ENCODE assay signal across 8 mouse cellular contexts in genomic region chr2:10284636-10285270, GRCm38 (mm10).
DNase-seq lines count a peak whose midpoint lies in the region; ATAC-seq and TF ChIP-seq lines count a peak whose summit lies in the region.

No protein-coding gene starts in this region.

- TF ChIP-seq CTCF in liver, adult 2 months (IDR thresholded peaks at IDR 0.05; ENCODE audit: low read depth, low read length): no peak; the same call in 1 of the 2 replicates

- no peak for TF ChIP-seq POLR2A in liver, adult 2 months (IDR thresholded peaks at IDR 0.05; ENCODE audit: extremely low read depth, insufficient read depth, low read length)

- H3K4me3 ChIP-seq in liver, adult 2 months (ENCODE audit: insufficient read depth, low read depth, low read length): no peak overlapping the region
- H3K4me3 ChIP-seq in liver, embryonic 12.5 days: no peak overlapping the region
- no peak overlapping the region for H3K4me3 ChIP-seq in hindbrain, embryonic 16.5 days (ENCODE audit: low read length)

- H3K9me3 ChIP-seq in liver, embryonic 12.5 days (replicated peaks): no peaks in the 10 kb centered on the region
- no peaks in the 10 kb centered on the region for H3K9me3 ChIP-seq in hindbrain, embryonic 16.5 days (ENCODE audit: control insufficient read depth, low read length)

- peak; percentile 60 for DNase-seq in liver, adult 2 months (ENCODE audit: extremely low read depth, low read depth, low spot score)
- DNase-seq in adrenal gland, postnatal 14 days: peak; percentile 77
- DNase-seq in gastrocnemius, adult 18-20 months (ENCODE audit: low spot score): peak; percentile 72
- peak; percentile 67 for DNase-seq in lung, postnatal 10 days
- DNase-seq in MN1 (ENCODE audit: low spot score): no peak
- no peak for DNase-seq in spleen, postnatal 36 days (ENCODE audit: low spot score in 2 of 2)

- no peaks in the 10 kb centered on the region for H3K79me2 ChIP-seq in liver, adult 2 months (ENCODE audit: control insufficient read depth, insufficient read depth, low read length)

- no peak overlapping the region for H3K9ac ChIP-seq in liver, adult 2 months (ENCODE audit: low read depth, low read length)
- H3K9ac ChIP-seq in liver, embryonic 12.5 days: no peak overlapping the region
- no peak overlapping the region for H3K9ac ChIP-seq in hindbrain, embryonic 16.5 days (ENCODE audit: low read depth, low read length)

- whole genome bisulfite sequencing in liver, adult 2 months: 21% methylated on average over 10 of the region's 10 CpGs
- WGBS in liver, embryonic 12.5 days (ENCODE audit: insufficient replicate concordance): 9% methylated on average over 10 of the region's 10 CpGs
- 5% methylated on average over 10 of the region's 10 CpGs for WGBS in hindbrain, embryonic 16.5 days

- no peak overlapping the region for H3K4me2 ChIP-seq in liver, embryonic 12.5 days
- H3K4me2 ChIP-seq in hindbrain, embryonic 16.5 days (ENCODE audit: low read length): peak overlapping the region; percentile 15; the same call in 1 of the 2 replicates

- H3K4me1 ChIP-seq in liver, adult 2 months (ENCODE audit: control insufficient read depth, insufficient read depth, low read length): peaks cover 6% of the 10 kb centered on the region
- H3K4me1 ChIP-seq in liver, embryonic 12.5 days: peaks cover 7% of the 10 kb centered on the region; the same call in 1 of the 2 replicates
- H3K4me1 ChIP-seq in hindbrain, embryonic 16.5 days (ENCODE audit: control insufficient read depth, insufficient read depth, low read depth, low read length): no peaks in the 10 kb centered on the region

- H3K27ac ChIP-seq in liver, adult 2 months (replicated peaks; ENCODE audit: insufficient read depth, low read depth, low read length): no peak overlapping the region
- H3K27ac ChIP-seq in liver, embryonic 12.5 days: no peak overlapping the region
- H3K27ac ChIP-seq in hindbrain, embryonic 16.5 days (ENCODE audit: low read depth, low read length): no peak overlapping the region

- no peaks in the 10 kb centered on the region for H3K27me3 ChIP-seq in liver, adult 2 months (ENCODE audit: control insufficient read depth, insufficient read depth, low read length)
- H3K27me3 ChIP-seq in liver, embryonic 12.5 days (replicated peaks): peaks cover 29% of the 10 kb centered on the region
- peaks cover 9% of the 10 kb centered on the region for H3K27me3 ChIP-seq in hindbrain, embryonic 16.5 days (replicated peaks; ENCODE audit: control insufficient read depth, insufficient read depth, low read length)

- ATAC-seq in liver, embryonic 12.5 days: no peak
- ATAC-seq in hindbrain, embryonic 16.5 days: no peak

- H3K36me3 ChIP-seq in liver, adult 2 months (ENCODE audit: control insufficient read depth, insufficient read depth, low read length): no peaks in the 10 kb centered on the region
- H3K36me3 ChIP-seq in liver, embryonic 12.5 days: no peaks in the 10 kb centered on the region
- H3K36me3 ChIP-seq in hindbrain, embryonic 16.5 days (ENCODE audit: control insufficient read depth, insufficient read depth, low read length): no peaks in the 10 kb centered on the region

Comparison
In these comparisons a context has a peak if more than half of its experiments do, and no peak if none do; other contexts are left out.
1. DNase-seq: peak in liver, adult 2 months (single experiment), adrenal gland, postnatal 14 days (single experiment), gastrocnemius, adult 18-20 months (single experiment) and lung, postnatal 10 days (single experiment); none in MN1 (single experiment) and spleen, postnatal 36 days (0 of 2).